8 mouse cellular contexts compared by ENCODE assay signal in the genomic region with DNA sequence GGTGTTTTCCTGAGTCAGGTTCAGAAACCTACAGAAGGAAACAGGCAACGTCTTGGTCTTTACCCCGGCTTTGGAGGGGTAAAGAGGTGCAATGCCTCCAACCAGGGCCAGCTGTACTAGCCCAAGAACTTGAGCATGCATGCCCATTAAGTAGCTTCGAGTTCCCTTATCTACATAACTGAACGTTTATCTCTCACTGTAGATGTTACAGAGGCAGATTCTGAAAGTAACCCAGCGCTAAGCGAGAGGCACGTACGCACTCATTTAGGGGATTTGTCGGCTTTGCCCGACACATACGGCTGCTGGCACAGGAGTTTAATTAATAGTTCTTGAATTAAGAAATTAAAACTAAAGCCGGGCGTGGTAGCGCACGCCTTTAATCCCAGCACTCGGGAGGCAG. TPM values are rescaled to one million over a fixed set of nuclear protein-coding genes. Genes with fewer than 3 reads are reported as not detected.
DNase-seq lines count a peak whose midpoint lies in the region; ATAC-seq and TF ChIP-seq lines count a peak whose summit lies in the region.

No protein-coding gene starts in this region.

- no peak for TF ChIP-seq POLR2A in liver, adult 2 months (IDR thresholded peaks at IDR 0.05; ENCODE audit: extremely low read depth, insufficient read depth, low read length)

- H3K4me1 ChIP-seq in liver, adult 2 months (ENCODE audit: control insufficient read depth, insufficient read depth, low read length): peaks cover 7% of the 10 kb centered on the region; the same call in 1 of the 2 replicates
- no peaks in the 10 kb centered on the region for H3K4me1 ChIP-seq in brown adipose tissue, adult 24 weeks (ENCODE audit: control insufficient read depth, insufficient read depth, insufficient read length, low read length)
- peaks cover 12% of the 10 kb centered on the region for H3K4me1 ChIP-seq in intestine, embryonic 15.5 days (replicated peaks)
- peaks cover 13% of the 10 kb centered on the region for H3K4me1 ChIP-seq in neural tube, embryonic 12.5 days

- H3K9me3 ChIP-seq in intestine, embryonic 15.5 days: no peaks in the 10 kb centered on the region
- no peaks in the 10 kb centered on the region for H3K9me3 ChIP-seq in neural tube, embryonic 12.5 days

- 14% methylated on average over 16 of the region's 16 CpGs for WGBS in liver, adult 2 months
- 16% methylated on average over 16 of the region's 16 CpGs for WGBS in intestine, embryonic 15.5 days
- 35% methylated on average over 16 of the region's 16 CpGs for WGBS in neural tube, embryonic 12.5 days

- no peaks in the 10 kb centered on the region for H3K27me3 ChIP-seq in liver, adult 2 months (ENCODE audit: control insufficient read depth, insufficient read depth, low read length)
- H3K27me3 ChIP-seq in intestine, embryonic 15.5 days (replicated peaks): no peaks in the 10 kb centered on the region
- no peaks in the 10 kb centered on the region for H3K27me3 ChIP-seq in neural tube, embryonic 12.5 days (replicated peaks)

- H3K4me3 ChIP-seq in liver, adult 2 months (ENCODE audit: insufficient read depth, low read depth, low read length): peak overlapping the region; percentile 90
- peak overlapping the region; percentile 82 for H3K4me3 ChIP-seq in brown adipose tissue, adult 24 weeks (ENCODE audit: insufficient read depth, low read depth, low read length)
- peak overlapping the region; percentile 70 for H3K4me3 ChIP-seq in intestine, embryonic 15.5 days (replicated peaks)
- peak overlapping the region; percentile 73 for H3K4me3 ChIP-seq in neural tube, embryonic 12.5 days

- no peak overlapping the region for H3K27ac ChIP-seq in liver, adult 2 months (replicated peaks; ENCODE audit: insufficient read depth, low read depth, low read length)
- no peak overlapping the region for H3K27ac ChIP-seq in brown adipose tissue, adult 24 weeks (replicated peaks; ENCODE audit: low read depth, low read length)
- H3K27ac ChIP-seq in intestine, embryonic 15.5 days: peak overlapping the region; percentile 90; the same call in 1 of the 2 replicates
- H3K27ac ChIP-seq in neural tube, embryonic 12.5 days: no peak overlapping the region

- no peak for TF ChIP-seq CTCF in liver, adult 2 months (IDR thresholded peaks at IDR 0.05; ENCODE audit: low read depth, low read length)

- no peaks in the 10 kb centered on the region for H3K79me2 ChIP-seq in liver, adult 2 months (ENCODE audit: control insufficient read depth, insufficient read depth, low read length)

- peak overlapping the region; percentile 73 for H3K4me2 ChIP-seq in intestine, embryonic 15.5 days (replicated peaks)
- H3K4me2 ChIP-seq in neural tube, embryonic 12.5 days (replicated peaks): peak overlapping the region; percentile 69

- DNase-seq in liver, adult 2 months (ENCODE audit: extremely low read depth, low read depth, low spot score): no peak
- no peak for DNase-seq in liver
- no peak for DNase-seq in testis, postnatal 10 days (ENCODE audit: low spot score)
- no peak for DNase-seq in urinary bladder, adult 18-20 months (ENCODE audit: low spot score in 2 of 2)

- ATAC-seq in intestine, embryonic 15.5 days: peak; percentile 8
- no peak for ATAC-seq in neural tube, embryonic 12.5 days (ENCODE audit: low FRiP score, low read depth)
- no peak for ATAC-seq in activated CD4-positive, CD25-positive, alpha-beta regulatory T cell, adult 4 months

- H3K9ac ChIP-seq in liver, adult 2 months (ENCODE audit: low read depth, low read length): peak overlapping the region; percentile 30; the same call in 1 of the 2 replicates
- peak overlapping the region; percentile 64 for H3K9ac ChIP-seq in intestine, embryonic 15.5 days
- peak overlapping the region; percentile 76 for H3K9ac ChIP-seq in neural tube, embryonic 12.5 days

- H3K36me3 ChIP-seq in liver, adult 2 months (ENCODE audit: control insufficient read depth, insufficient read depth, low read length): no peaks in the 10 kb centered on the region
- no peaks in the 10 kb centered on the region for H3K36me3 ChIP-seq in intestine, embryonic 15.5 days
- no peaks in the 10 kb centered on the region for H3K36me3 ChIP-seq in neural tube, embryonic 12.5 days

RNA-seq across cellular contexts. Expression of gene Prpf40b, which starts 0.6 kb away (rescaled TPM):
- total RNA-seq in liver, adult 2 months (2014; rRNA removed): 7.9 and 8.6 TPM in 2 replicates
- 15.8 and 27.9 TPM in 2 replicates for polyA plus RNA-seq in liver, adult 2 months (2012; rRNA removed)
- polyA plus RNA-seq in brown adipose tissue, adult 24 weeks (2012; ENCODE audit: insufficient read depth, insufficient read length, missing spikeins): 17.9 and 18.5 TPM in 2 replicates
- 35.0 and 42.6 TPM in 2 replicates for polyA plus RNA-seq in intestine, embryonic 15.5 days (2015; fragmentation: Nextera tagmentation; extraction: Ambion mirVana)
- 77.0 and 80.6 TPM in 2 replicates for polyA plus RNA-seq in neural tube, embryonic 12.5 days (2016; fragmentation: Nextera tagmentation; extraction: Ambion mirVana)
- 1 to 10 TPM; 3.9 to 7.4 TPM for polyA plus RNA-seq in activated CD4-positive, CD25-positive, alpha-beta regulatory T cell, adult 4 months (2017; shearing (Covaris generic))

RNA-seq across cellular contexts. Expression of gene Fam186b, which starts 1.4 kb away (rescaled TPM):
- total RNA-seq in liver, adult 2 months (2014; rRNA removed): under 0.01 TPM in 1 of 2 replicates, not detected in the other
- polyA plus RNA-seq in liver, adult 2 months (2012; rRNA removed): 0.02 TPM in 1 of 2 replicates, not detected in the other
- polyA plus RNA-seq in brown adipose tissue, adult 24 weeks (2012; ENCODE audit: insufficient read depth, insufficient read length, missing spikeins): not detected in 2 replicates
- 0.18 TPM in 1 of 2 replicates, not detected in the other for polyA plus RNA-seq in intestine, embryonic 15.5 days (2015; fragmentation: Nextera tagmentation; extraction: Ambion mirVana)
- 0.51 and 0.56 TPM in 2 replicates for polyA plus RNA-seq in neural tube, embryonic 12.5 days (2016; fragmentation: Nextera tagmentation; extraction: Ambion mirVana)
- polyA plus RNA-seq in activated CD4-positive, CD25-positive, alpha-beta regulatory T cell, adult 4 months (2017; shearing (Covaris generic)): under 1 TPM; 0.24 to 0.30 TPM

RNA-seq across cellular contexts. Expression of gene Mcrs1, which starts 42.5 kb away (rescaled TPM):
- 8.9 and 10.8 TPM in 2 replicates for total RNA-seq in liver, adult 2 months (2014; rRNA removed)
- polyA plus RNA-seq in liver, adult 2 months (2012; rRNA removed): 12.3 and 15.0 TPM in 2 replicates
- 23.3 and 30.6 TPM in 2 replicates for polyA plus RNA-seq in brown adipose tissue, adult 24 weeks (2012; ENCODE audit: insufficient read depth, insufficient read length, missing spikeins)
- 119 and 121 TPM in 2 replicates for polyA plus RNA-seq in intestine, embryonic 15.5 days (2015; fragmentation: Nextera tagmentation; extraction: Ambion mirVana)
- 187 and 191 TPM in 2 replicates for polyA plus RNA-seq in neural tube, embryonic 12.5 days (2016; fragmentation: Nextera tagmentation; extraction: Ambion mirVana)
- polyA plus RNA-seq in activated CD4-positive, CD25-positive, alpha-beta regulatory T cell, adult 4 months (2017; shearing (Covaris generic)): 10 to 100 TPM; 54.8 to 55.6 TPM
